Mouse (Mus musculus) E14TG2a.4 (cell line): ENCODE data around the gene Pbld2.

ENCODE experiments used
- CTCF ChIP-seq: conservative IDR thresholded peaks from 2 replicates; pipeline ENCODE4 v1.5.1; 2014; ENCODE audit warnings: low read length
- NANOG ChIP-seq: IDR thresholded peaks from 2 replicates; pipeline ENCODE4 v1.6.1; 2014; ENCODE audit warnings: borderline replicate concordance, low read length, mixed read lengths

GRCm38 (mm10) chr10:63039867-63040628, 15.9 kb downstream of the Pbld2 start:
- no peak for TF ChIP-seq CTCF
- no peak for TF ChIP-seq NANOG
